Mouse (Mus musculus): ENCODE measurements around the gene Phf1.

GRCm38 (mm10) chr17:26974547-26974946 lies 41.7 kb downstream of the Phf1 start:
- TF ChIP-seq POLR2A (IDR thresholded peaks at IDR 0.05; ENCODE audit: insufficient read depth, low read depth, low read length) (no peak), CTCF (IDR thresholded peaks at IDR 0.05; ENCODE audit: insufficient read depth, low read depth, low read length) (no peak)
